Mouse (Mus musculus): ENCODE results near the gene Pomc. TPM values are rescaled to one million over a fixed set of nuclear protein-coding genes. Genes with fewer than 3 reads are reported as not detected.

Gene Pomc
- total and polyA plus RNA-seq, 3 experiments = 2.5 to 3.5 (median 2.8) TPM

- Histone ChIP-seq H3K9me3 (replicated peaks; ENCODE audit: low read length) (no peaks in the 10 kb centered on the region), H3K27ac (ENCODE audit: insufficient read depth, low read depth) (no peak overlapping the region), H3K36me3 (replicated peaks in 1 of 2; ENCODE audit: control insufficient read depth in 1 of 2, insufficient read depth in 1 of 2, low read length in 1 of 2) (no peaks in the 10 kb centered on the region), H3K4me1 (ENCODE audit: control insufficient read depth in 1 of 2, insufficient read depth in 2 of 2) (peaks cover 0 to 9% of the 10 kb centered on the region in 2 experiments; a peak in 2 of 4 replicates), H3K4me3 (replicated peaks in 1 of 3; ENCODE audit: low read depth in 2 of 3, low read length in 2 of 3, poor library complexity in 1 of 3) (no peak overlapping the region), H3K27me3 (replicated peaks) (peaks cover 4% of the 10 kb centered on the region), H3K9ac (ENCODE audit: insufficient read depth, low read depth) (no peak overlapping the region), H3K79me2 (replicated peaks; ENCODE audit: control insufficient read depth, extremely low read depth, insufficient read depth, poor library complexity, severe bottlenecking) (no peaks in the 10 kb centered on the region), H3K4me2 (ENCODE audit: insufficient read depth, low read depth, poor library complexity, severe bottlenecking) (no peak overlapping the region)
- TF ChIP-seq CHD1 (IDR thresholded peaks at IDR 0.05; ENCODE audit: low read depth, low read length) (no peak), MAZ (IDR thresholded peaks at IDR 0.05; ENCODE audit: low read depth, low read length) (no peak), EP300 (IDR thresholded peaks at IDR 0.05; ENCODE audit: low read length) (no peak), MYC (IDR thresholded peaks at IDR 0.05; ENCODE audit: low read depth, low read length) (no peak), MXI1 (IDR thresholded peaks at IDR 0.05; ENCODE audit: low read depth, low read length) (no peak), ETS1 (conservative IDR thresholded peaks at IDR 0.05; ENCODE audit: low read depth, low read length) (no peak), USF2 (conservative IDR thresholded peaks at IDR 0.05; ENCODE audit: low read depth, low read length) (no peak), RCOR1 (conservative IDR thresholded peaks at IDR 0.05; ENCODE audit: low read depth, low read length) (no peak), TBP (conservative IDR thresholded peaks at IDR 0.05; ENCODE audit: low read depth, low read length) (no peak)
- in situ Hi-C loops (cut with MboI; ENCODE audit: low pct_ligation_motif_present, low pct_unique_long_range_greater_than_20kb, low sequenced_read_pairs) = no loop called here
- no peak for DNase-seq (ENCODE audit: extremely low read depth)
- dilution Hi-C loops (cut with MboI; ENCODE audit: extremely low pct_ligation_motif_present, extremely low pct_unique_long_range_greater_than_20kb, low sequenced_read_pairs) = no loop called here
These were observed 36.3 kb downstream of the Pomc start for GRCm38 (mm10) chr12:3991047-3991446.

DNA sequence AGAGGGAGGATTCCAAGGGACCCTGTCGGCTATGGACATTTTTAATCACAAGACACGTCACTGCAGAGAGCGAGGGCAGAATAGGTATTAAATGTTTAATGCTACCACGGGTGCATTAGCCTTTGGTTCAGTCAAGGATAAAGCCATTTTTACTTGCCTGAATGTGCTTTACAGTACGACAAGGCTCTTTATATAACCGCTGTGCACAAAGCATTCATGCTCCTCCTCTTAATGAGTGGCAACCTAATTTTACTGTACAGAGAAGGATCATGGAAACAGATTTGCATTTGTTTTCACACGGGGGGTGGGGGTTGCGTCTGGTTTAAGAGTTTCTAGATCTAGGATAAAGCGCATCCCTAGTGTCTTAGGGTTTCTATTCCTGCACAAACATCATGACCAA is 42.0 kb downstream of the Pomc start:
- H3K36me3 ChIP-seq (replicated peaks in 1 of 2; ENCODE audit: control insufficient read depth in 1 of 2, insufficient read depth in 1 of 2, low read length in 1 of 2) = no peaks in the 10 kb centered on the region
- TF ChIP-seq KAT2A (IDR thresholded peaks at IDR 0.05; ENCODE audit: insufficient replicate concordance, low read length) (no peak), GABPA (IDR thresholded peaks at IDR 0.05; ENCODE audit: insufficient replicate concordance, low read depth, low read length) (no peak), HCFC1 (IDR thresholded peaks at IDR 0.05; ENCODE audit: low read depth, low read length) (no peak), MXI1 (IDR thresholded peaks at IDR 0.05; ENCODE audit: low read depth, low read length) (no peak), ZKSCAN1 (IDR thresholded peaks at IDR 0.05; ENCODE audit: borderline replicate concordance, low read depth, low read length) (no peak), MEF2A (IDR thresholded peaks at IDR 0.05; ENCODE audit: borderline replicate concordance, low read depth, low read length) (no peak), USF2 (conservative IDR thresholded peaks at IDR 0.05; ENCODE audit: low read depth, low read length) (no peak), MAFK (IDR thresholded peaks at IDR 0.05; ENCODE audit: insufficient replicate concordance, low read length) (no peak), IRF4 (IDR thresholded peaks at IDR 0.05; ENCODE audit: low read depth, low read length) (no peak), EP300 (IDR thresholded peaks at IDR 0.05; ENCODE audit: low read length) (no peak), MYC (IDR thresholded peaks at IDR 0.05; ENCODE audit: low read depth, low read length) (no peak), POLR2AphosphoS2 (IDR thresholded peaks at IDR 0.05; ENCODE audit: low read depth, low read length) (no peak), PAX5 (IDR thresholded peaks at IDR 0.05; ENCODE audit: low read length) (no peak), POLR2A (IDR thresholded peaks at IDR 0.05; ENCODE audit: low read depth, low read length) (no peak)
- H3K9ac ChIP-seq (ENCODE audit: insufficient read depth, low read depth) = no peak overlapping the region
- H3K27me3 ChIP-seq (replicated peaks) = peaks cover 6% of the 10 kb centered on the region
- no peak overlapping the region for H3K27ac ChIP-seq (ENCODE audit: insufficient read depth, low read depth)
- in situ Hi-C loops (cut with MboI; ENCODE audit: low pct_ligation_motif_present, low pct_unique_long_range_greater_than_20kb, low sequenced_read_pairs) = loop anchor here (5.0 kb wide), 1 partner anchor 41 kb away; the partner anchor contains the start of gene Efr3b
- no peak for DNase-seq (ENCODE audit: extremely low read depth)
- dilution Hi-C loops (cut with MboI; ENCODE audit: extremely low pct_ligation_motif_present, extremely low pct_unique_long_range_greater_than_20kb, low sequenced_read_pairs) = no loop called here
- no peaks in the 10 kb centered on the region for H3K9me3 ChIP-seq (replicated peaks; ENCODE audit: low read length)
- no peak overlapping the region for H3K4me2 ChIP-seq (ENCODE audit: insufficient read depth, low read depth, poor library complexity, severe bottlenecking)
- no peak overlapping the region for H3K4me3 ChIP-seq (replicated peaks in 1 of 3; ENCODE audit: low read depth in 2 of 3, low read length in 2 of 3, poor library complexity in 1 of 3)
- no peaks in the 10 kb centered on the region for H3K4me1 ChIP-seq (ENCODE audit: control insufficient read depth in 1 of 2, insufficient read depth in 2 of 2)
- no peaks in the 10 kb centered on the region for H3K79me2 ChIP-seq (replicated peaks; ENCODE audit: control insufficient read depth, extremely low read depth, insufficient read depth, poor library complexity, severe bottlenecking)
